Mouse (Mus musculus): ENCODE measurements around the gene Rnf43. TPM values are rescaled to one million over a fixed set of nuclear protein-coding genes. Genes with fewer than 3 reads are reported as not detected.

The Rnf43 gene
- polyA plus RNA-seq, 1 experiment from 2014 or later, result 3.2 TPM

GRCm38 (mm10) chr11:87722168-87722567 lies 59.6 kb downstream of the Rnf43 start:
- no peaks in the 10 kb centered on the region for H3K27me3 ChIP-seq (replicated peaks; ENCODE audit: low read depth, poor library complexity, severe bottlenecking)
- H3K27ac ChIP-seq (replicated peaks), result no peak overlapping the region
- 85% methylated on average over 3 of the region's 3 CpGs for WGBS
- H3K36me3 ChIP-seq (replicated peaks), result peaks cover 4% of the 10 kb centered on the region; the same call in 1 of the 2 replicates
- H3K4me3 ChIP-seq, result no peak overlapping the region
- peaks cover 30% of the 10 kb centered on the region for H3K4me1 ChIP-seq
- no peak for DNase-seq (ENCODE audit: low spot score)
- H3K9me3 ChIP-seq, result no peaks in the 10 kb centered on the region

GRCm38 (mm10) chr11:87722891-87723290 lies 60.4 kb downstream of the Rnf43 start:
- H3K27me3 ChIP-seq (replicated peaks; ENCODE audit: low read depth, poor library complexity, severe bottlenecking), result no peaks in the 10 kb centered on the region
- 85% methylated on average over 4 of the region's 4 CpGs for WGBS

GRCm38 (mm10) chr11:87725515-87725914 lies 63.0 kb downstream of the Rnf43 start:
- Histone ChIP-seq H3K36me3 (replicated peaks) (no peaks in the 10 kb centered on the region), H3K4me3 (peak overlapping the region; percentile 2; the same call in 1 of the 2 replicates), H3K4me1 (peaks cover 40% of the 10 kb centered on the region), H3K27ac (replicated peaks) (peak overlapping the region; percentile 84), H3K9me3 (no peaks in the 10 kb centered on the region), H3K27me3 (replicated peaks; ENCODE audit: low read depth, poor library complexity, severe bottlenecking) (no peaks in the 10 kb centered on the region)
- DNase-seq (ENCODE audit: low spot score), result no peak

More at GRCm38 (mm10) chr11:87722891-87723290, 60.4 kb downstream of the Rnf43 start:
- Histone ChIP-seq H3K27ac (replicated peaks) (no peak overlapping the region), H3K4me3 (no peak overlapping the region), H3K4me1 (peaks cover 35% of the 10 kb centered on the region), H3K9me3 (no peaks in the 10 kb centered on the region), H3K36me3 (replicated peaks) (peaks cover 4% of the 10 kb centered on the region; the same call in 1 of the 2 replicates)
- DNase-seq (ENCODE audit: low spot score), result no peak

GRCm38 (mm10) chr11:87725964-87726562 lies 63.5 kb downstream of the Rnf43 start:
- WGBS, result 29% methylated on average over 6 of the region's 6 CpGs
- H3K27ac ChIP-seq (replicated peaks), result peak overlapping the region; percentile 84
- H3K27me3 ChIP-seq (replicated peaks; ENCODE audit: low read depth, poor library complexity, severe bottlenecking), result no peaks in the 10 kb centered on the region
- H3K4me1 ChIP-seq, result peaks cover 40% of the 10 kb centered on the region
- peak; percentile 70 for DNase-seq (ENCODE audit: low spot score)
- H3K9me3 ChIP-seq, result no peaks in the 10 kb centered on the region
- H3K36me3 ChIP-seq (replicated peaks), result no peaks in the 10 kb centered on the region
- peak overlapping the region; percentile 2 for H3K4me3 ChIP-seq

- 60% methylated on average over 11 of the region's 11 CpGs for WGBS
- no peak for DNase-seq (ENCODE audit: low spot score)
- H3K4me3 ChIP-seq, result no peak overlapping the region; the same call in 1 of the 2 replicates
- no peaks in the 10 kb centered on the region for H3K9me3 ChIP-seq
- H3K4me1 ChIP-seq, result peaks cover 40% of the 10 kb centered on the region
- no peaks in the 10 kb centered on the region for H3K36me3 ChIP-seq (replicated peaks)
- 0 out of 2 replicates have a peak, but pooled peaks cover 3% of the 10 kb centered on the region for H3K27me3 ChIP-seq (replicated peaks; ENCODE audit: low read depth, poor library complexity, severe bottlenecking)
- peak overlapping the region; percentile 84 for H3K27ac ChIP-seq (replicated peaks)
Measured at GRCm38 (mm10) chr11:87727021-87727420, 64.5 kb downstream of the Rnf43 start.

GRCm38 (mm10) chr11:87727471-87727870 lies 64.9 kb downstream of the Rnf43 start:
- H3K27ac ChIP-seq (replicated peaks), result peak overlapping the region; percentile 84; the same call in 1 of the 2 replicates
- no peak for DNase-seq (ENCODE audit: low spot score)
- peaks cover 40% of the 10 kb centered on the region for H3K4me1 ChIP-seq
- H3K36me3 ChIP-seq (replicated peaks), result no peaks in the 10 kb centered on the region
- no peak overlapping the region for H3K4me3 ChIP-seq
- 0 out of 2 replicates have a peak, but pooled peaks cover 3% of the 10 kb centered on the region for H3K27me3 ChIP-seq (replicated peaks; ENCODE audit: low read depth, poor library complexity, severe bottlenecking)
- H3K9me3 ChIP-seq, result no peaks in the 10 kb centered on the region
- 64% methylated on average over 4 of the region's 4 CpGs for whole genome bisulfite sequencing

- Histone ChIP-seq H3K4me1 (peaks cover 40% of the 10 kb centered on the region), H3K9me3 (no peaks in the 10 kb centered on the region), H3K27me3 (replicated peaks; ENCODE audit: low read depth, poor library complexity, severe bottlenecking) (peaks cover 13% of the 10 kb centered on the region; the same call in 1 of the 2 replicates), H3K27ac (replicated peaks) (peak overlapping the region; percentile 48; the same call in 1 of the 2 replicates), H3K4me3 (no peak overlapping the region), H3K36me3 (replicated peaks) (no peaks in the 10 kb centered on the region)
- WGBS, result 67% methylated on average over 18 of the region's 18 CpGs
- no peak for DNase-seq (ENCODE audit: low spot score)
Measured at GRCm38 (mm10) chr11:87728850-87729592, 66.5 kb downstream of the Rnf43 start.

GRCm38 (mm10) chr11:87729593-87730185 lies 67.2 kb downstream of the Rnf43 start:
- 89% methylated on average over 13 of the region's 13 CpGs for WGBS
- peak overlapping the region; percentile 48; the same call in 1 of the 2 replicates for H3K27ac ChIP-seq (replicated peaks)
- no peaks in the 10 kb centered on the region for H3K9me3 ChIP-seq
- H3K36me3 ChIP-seq (replicated peaks), result no peaks in the 10 kb centered on the region
- peaks cover 19% of the 10 kb centered on the region for H3K27me3 ChIP-seq (replicated peaks; ENCODE audit: low read depth, poor library complexity, severe bottlenecking)
- no peak overlapping the region for H3K4me3 ChIP-seq
- no peak for DNase-seq (ENCODE audit: low spot score)
- peaks cover 44% of the 10 kb centered on the region for H3K4me1 ChIP-seq

GRCm38 (mm10) chr11:87730652-87731310 lies 68.3 kb downstream of the Rnf43 start:
- H3K27me3 ChIP-seq (replicated peaks; ENCODE audit: low read depth, poor library complexity, severe bottlenecking), result peaks cover 30% of the 10 kb centered on the region
- no peak overlapping the region for H3K4me3 ChIP-seq
- H3K27ac ChIP-seq (replicated peaks), result peak overlapping the region; percentile 16; the same call in 1 of the 2 replicates
- no peaks in the 10 kb centered on the region for H3K36me3 ChIP-seq (replicated peaks)
- DNase-seq (ENCODE audit: low spot score), result no peak
- 77% methylated on average over 10 of the region's 10 CpGs for WGBS
- no peaks in the 10 kb centered on the region for H3K9me3 ChIP-seq
- H3K4me1 ChIP-seq, result peaks cover 34% of the 10 kb centered on the region

- peaks cover 34% of the 10 kb centered on the region for H3K27me3 ChIP-seq (replicated peaks; ENCODE audit: low read depth, poor library complexity, severe bottlenecking)
- peak overlapping the region; percentile 66 for H3K27ac ChIP-seq (replicated peaks)
- no peak for DNase-seq (ENCODE audit: low spot score)
- peaks cover 29% of the 10 kb centered on the region for H3K4me1 ChIP-seq
- peaks cover 2% of the 10 kb centered on the region for H3K36me3 ChIP-seq (replicated peaks)
- 50% methylated on average over 5 of the region's 5 CpGs for WGBS
- H3K9me3 ChIP-seq, result no peaks in the 10 kb centered on the region
- peak overlapping the region; percentile 36 for H3K4me3 ChIP-seq
Measured at GRCm38 (mm10) chr11:87734346-87734745, 71.8 kb downstream of the Rnf43 start.

GRCm38 (mm10) chr11:87735691-87736090 lies 73.2 kb downstream of the Rnf43 start:
- WGBS, result 81% methylated on average over 6 of the region's 6 CpGs
- H3K4me3 ChIP-seq, result 0 out of 2 replicates have a peak overlapping the region, but pooled peaks have one; percentile 86
- H3K27me3 ChIP-seq (replicated peaks; ENCODE audit: low read depth, poor library complexity, severe bottlenecking), result peaks cover 34% of the 10 kb centered on the region
- peaks cover 16% of the 10 kb centered on the region for H3K36me3 ChIP-seq (replicated peaks)
- H3K4me1 ChIP-seq, result peaks cover 29% of the 10 kb centered on the region
- peak overlapping the region; percentile 91; the same call in 1 of the 2 replicates for H3K27ac ChIP-seq (replicated peaks)
- H3K9me3 ChIP-seq, result no peaks in the 10 kb centered on the region
- DNase-seq (ENCODE audit: low spot score), result no peak

- Histone ChIP-seq H3K4me3 (peak overlapping the region; percentile 86), H3K9me3 (no peaks in the 10 kb centered on the region), H3K36me3 (replicated peaks) (peaks cover 25% of the 10 kb centered on the region), H3K4me1 (peaks cover 29% of the 10 kb centered on the region), H3K27ac (replicated peaks) (peak overlapping the region; percentile 91), H3K27me3 (replicated peaks; ENCODE audit: low read depth, poor library complexity, severe bottlenecking) (peaks cover 34% of the 10 kb centered on the region)
- WGBS, result 3% methylated on average over 31 of the region's 31 CpGs
- peak; percentile 76 for DNase-seq (ENCODE audit: low spot score)
Measured at GRCm38 (mm10) chr11:87736647-87737134, 74.2 kb downstream of the Rnf43 start.
